Mouse (Mus musculus) neural tube, embryonic 14.5 days (tissue): ENCODE data around the gene Cks1b. TPM values are rescaled to one million over a fixed set of nuclear protein-coding genes. Genes with fewer than 3 reads are reported as not detected.

ENCODE experiments used
- ATAC-seq: fragments of 200-750 bp; cut with Nextera tagmentation; 2 replicates; pipeline ENCODE4 v1.8.0; 2017; ENCODE audit warnings: low read depth, mild to moderate bottlenecking, moderate TSS enrichment, moderate library complexity
- H3K27ac ChIP-seq: fragments of 300-500 bp; sonication (generic); 2 replicates; pipeline ENCODE4 v1.5.1; 2014; ENCODE audit warnings: low read depth, mild to moderate bottlenecking, control low read depth, low read length, moderate library complexity, mixed read lengths
- H3K27me3 ChIP-seq: fragments of 300-500 bp; sonication (generic); 2 replicates; pipeline ENCODE4 v1.6.1; 2014; ENCODE audit warnings: low read length; ENCODE audit not compliant: control insufficient read depth, insufficient read depth
- H3K36me3 ChIP-seq: fragments of 300-500 bp; sonication (generic); 2 replicates; pipeline ENCODE4 v1.6.1; 2014; ENCODE audit warnings: low read length, mixed read lengths; ENCODE audit not compliant: control insufficient read depth, insufficient read depth
- H3K4me1 ChIP-seq: fragments of 300-500 bp; sonication (generic); 2 replicates; pipeline ENCODE4 v1.6.1; 2014; ENCODE audit warnings: low read length; ENCODE audit not compliant: control insufficient read depth, insufficient read depth
- H3K4me2 ChIP-seq: fragments of 300-500 bp; sonication (generic); 2 replicates; pipeline ENCODE4 v1.6.1; 2014; ENCODE audit warnings: mild to moderate bottlenecking, low read depth, low read length, control low read depth
- H3K4me3 ChIP-seq: fragments of 300-500 bp; sonication (generic); 2 replicates; pipeline ENCODE4 v1.5.1; 2014; ENCODE audit warnings: low read depth, low read length, control low read depth, mixed read lengths
- H3K9ac ChIP-seq: fragments of 300-500 bp; sonication (generic); replicated peaks from 2 replicates; pipeline ENCODE4 v1.6.1; 2014; ENCODE audit warnings: low read depth, mild to moderate bottlenecking, control low read depth, low read length, mixed read lengths
- H3K9me3 ChIP-seq: fragments of 300-500 bp; sonication (generic); 2 replicates; pipeline ENCODE4 v1.6.1; 2016; ENCODE audit warnings: low read length; ENCODE audit not compliant: control insufficient read depth
- WGBS: fragments of 180-500 bp; shearing (Covaris S2); extraction: QIAGEN DNeasy Blood & Tissue Kit; methylation state at CpG from one replicate; pipeline ENCODE4 v1.1.7; 2014; 5-methylcytosine and 5-hydroxymethylcytosine counted together
- polyA plus RNA-seq: library from polyadenylated mRNA; unstranded; fragments of >200 nt; fragmentation: Nextera tagmentation; extraction: Ambion mirVana; gene quantifications from 2 replicates; pipeline ENCODE4 v1.2.1, GENCODE M21; 2014

Cks1b gene
- polyA plus RNA-seq, 1 experiment from 2014 or later: 72.0 TPM

GRCm38 (mm10) chr3:89420421-89420820, 2.2 kb upstream of the Cks1b start:
- Histone ChIP-seq H3K36me3 (0 out of 2 replicates have a peak, but pooled peaks cover 3% of the 10 kb centered on the region), H3K4me1 (peaks cover 23% of the 10 kb centered on the region), H3K4me3 (no peak overlapping the region), H3K27me3 (no peaks in the 10 kb centered on the region), H3K4me2 (peak overlapping the region; percentile 54), H3K9me3 (no peaks in the 10 kb centered on the region), H3K27ac (peak overlapping the region; percentile 52; the same call in 1 of the 2 replicates), H3K9ac (no peak overlapping the region)
- no peak for ATAC-seq
- 39% methylated on average over 2 of the region's 2 CpGs for WGBS

DNA sequence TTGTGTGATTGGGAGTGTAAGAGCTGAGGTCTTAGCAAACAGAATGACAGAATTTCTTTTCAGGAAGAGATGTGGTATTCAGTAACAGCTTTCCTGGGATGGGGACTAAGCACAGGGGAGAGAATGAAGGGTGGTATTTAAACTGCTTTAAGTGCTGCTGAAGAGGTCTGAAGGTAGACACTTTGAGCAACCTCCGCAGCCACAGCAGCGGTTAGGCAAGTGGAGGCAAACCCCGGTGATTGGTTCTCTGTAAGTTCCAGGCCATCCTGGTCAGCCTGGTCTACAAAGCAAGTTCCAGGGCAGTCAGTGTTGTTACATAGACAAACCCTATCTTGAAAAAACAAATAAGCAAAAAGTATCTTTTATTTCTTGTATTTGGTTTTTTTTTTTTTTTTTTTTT, 1.8 kb upstream of the Cks1b start:
- Histone ChIP-seq H3K9ac (peak overlapping the region; percentile 41; the same call in 1 of the 2 replicates), H3K27me3 (no peaks in the 10 kb centered on the region), H3K4me2 (peak overlapping the region; percentile 71), H3K27ac (peak overlapping the region; percentile 46; the same call in 1 of the 2 replicates), H3K9me3 (no peaks in the 10 kb centered on the region), H3K4me1 (peaks cover 23% of the 10 kb centered on the region), H3K36me3 (peaks cover 5% of the 10 kb centered on the region; the same call in 1 of the 2 replicates), H3K4me3 (peak overlapping the region; percentile 56; the same call in 1 of the 2 replicates)
- 18% methylated on average over 3 of the region's 3 CpGs for WGBS
- no peak for ATAC-seq

DNA sequence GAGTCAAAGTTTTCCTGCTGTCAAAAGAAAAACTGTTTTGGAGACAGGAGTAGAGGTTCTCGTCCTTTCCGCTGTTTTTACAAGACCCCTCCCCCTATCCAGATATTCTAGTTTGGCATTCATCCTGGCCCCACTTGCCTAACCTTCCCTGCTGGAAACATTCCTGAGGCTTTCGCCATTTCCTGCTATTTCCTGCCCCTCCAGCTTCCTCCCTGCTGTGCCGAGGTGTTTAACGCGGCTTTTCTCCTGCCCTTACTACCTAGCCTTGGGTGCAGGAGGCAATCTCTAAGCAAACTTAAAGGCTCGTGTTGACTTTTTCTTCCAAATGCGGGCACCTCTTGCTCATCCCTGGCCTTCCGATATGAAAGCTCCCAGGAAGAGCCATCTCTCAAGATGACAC, 1.4 kb upstream of the Cks1b start:
- peak overlapping the region; percentile 56 for H3K4me3 ChIP-seq
- H3K27ac ChIP-seq: peak overlapping the region; percentile 70
- H3K36me3 ChIP-seq: peaks cover 10% of the 10 kb centered on the region; the same call in 1 of the 2 replicates
- peak overlapping the region; percentile 71 for H3K4me2 ChIP-seq
- H3K9me3 ChIP-seq: no peaks in the 10 kb centered on the region
- ATAC-seq: no peak
- peak overlapping the region; percentile 41; the same call in 1 of the 2 replicates for H3K9ac ChIP-seq
- WGBS: 1% methylated on average over 9 of the region's 9 CpGs
- no peaks in the 10 kb centered on the region for H3K27me3 ChIP-seq
- H3K4me1 ChIP-seq: peaks cover 23% of the 10 kb centered on the region

DNA sequence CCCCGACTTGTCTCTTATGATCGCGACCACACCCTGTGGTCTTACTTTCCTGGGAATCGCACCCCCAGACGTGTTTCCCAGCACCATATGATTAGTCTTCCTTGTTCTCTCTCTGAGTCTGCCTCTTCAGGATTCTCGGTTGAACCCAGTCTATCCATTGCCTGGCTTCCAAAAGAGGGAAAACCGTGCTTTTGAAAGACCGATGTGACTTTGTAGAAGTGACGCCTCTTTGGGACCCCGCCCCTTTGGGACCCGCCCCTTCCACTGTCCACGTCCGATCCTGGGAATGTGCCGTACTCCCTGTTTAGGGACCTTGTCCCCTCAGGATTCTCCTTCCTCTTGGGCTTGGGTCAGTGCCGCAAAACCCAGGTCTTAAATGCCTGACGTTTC, 673 bp upstream of the Cks1b start:
- Histone ChIP-seq H3K4me1 (peaks cover 23% of the 10 kb centered on the region), H3K36me3 (peaks cover 10% of the 10 kb centered on the region; the same call in 1 of the 2 replicates), H3K27ac (peak overlapping the region; percentile 70), H3K4me2 (peak overlapping the region; percentile 71), H3K9ac (peak overlapping the region; percentile 41), H3K27me3 (no peaks in the 10 kb centered on the region), H3K4me3 (peak overlapping the region; percentile 56), H3K9me3 (no peaks in the 10 kb centered on the region)
- WGBS: 0% methylated on average over 16 of the region's 16 CpGs
- ATAC-seq: no peak

GRCm38 (mm10) chr3:89417840-89418169, 378 bp downstream of the Cks1b start:
- Histone ChIP-seq H3K27me3 (no peaks in the 10 kb centered on the region), H3K4me1 (peaks cover 23% of the 10 kb centered on the region), H3K36me3 (peaks cover 10% of the 10 kb centered on the region; the same call in 1 of the 2 replicates), H3K27ac (peak overlapping the region; percentile 52; the same call in 1 of the 2 replicates), H3K4me3 (peak overlapping the region; percentile 56), H3K9me3 (no peaks in the 10 kb centered on the region), H3K4me2 (peak overlapping the region; percentile 71), H3K9ac (peak overlapping the region; percentile 28; the same call in 1 of the 2 replicates)
- under 1% methylated on average over 20 of the region's 20 CpGs for WGBS
- ATAC-seq: peak; percentile 57

DNA sequence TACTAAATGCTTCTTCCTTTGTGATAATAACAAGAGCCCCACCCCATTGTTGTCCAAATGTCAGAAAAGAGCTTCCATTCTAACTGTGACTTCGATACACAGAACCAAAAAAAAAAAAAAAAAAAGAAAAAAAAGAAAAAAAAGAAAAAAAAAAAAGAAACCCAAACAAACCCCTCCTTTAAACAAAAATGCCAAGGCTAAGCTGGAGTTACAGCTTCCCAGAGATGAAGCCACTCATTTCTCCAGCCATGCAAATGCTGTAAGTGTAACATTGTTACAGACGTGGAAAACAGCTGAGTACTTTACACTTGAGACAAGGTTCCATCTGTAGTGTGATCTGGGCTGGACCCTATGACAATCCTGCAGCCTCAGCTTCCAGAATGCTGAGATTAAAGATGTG, 1.1 kb downstream of the Cks1b start:
- peaks cover 23% of the 10 kb centered on the region for H3K4me1 ChIP-seq
- peak overlapping the region; percentile 52; the same call in 1 of the 2 replicates for H3K27ac ChIP-seq

GRCm38 (mm10) chr3:89416158-89416557, 2.0 kb downstream of the Cks1b start:
- WGBS: 97% methylated on average over 8 of the region's 8 CpGs
- ATAC-seq: no peak
- Histone ChIP-seq H3K27me3 (no peaks in the 10 kb centered on the region), H3K4me2 (no peak overlapping the region), H3K9ac (no peak overlapping the region), H3K9me3 (no peaks in the 10 kb centered on the region), H3K36me3 (peaks cover 10% of the 10 kb centered on the region; the same call in 1 of the 2 replicates), H3K4me1 (peaks cover 17% of the 10 kb centered on the region), H3K27ac (no peak overlapping the region), H3K4me3 (no peak overlapping the region)

More for the DNA sequence above, 1.1 kb downstream of the Cks1b start:
- Histone ChIP-seq H3K9ac (peak overlapping the region; percentile 28; the same call in 1 of the 2 replicates), H3K4me2 (peak overlapping the region; percentile 71), H3K27me3 (no peaks in the 10 kb centered on the region), H3K36me3 (peaks cover 10% of the 10 kb centered on the region; the same call in 1 of the 2 replicates), H3K9me3 (no peaks in the 10 kb centered on the region), H3K4me3 (peak overlapping the region; percentile 56)
- no peak for ATAC-seq
- 30% methylated on average over 2 of the region's 2 CpGs for WGBS

GRCm38 (mm10) chr3:89411490-89412393, 6.4 kb downstream of the Cks1b start, which contains the start of gene Flad1:
Flad1 (minus strand) TSS chr3:89411870.
- WGBS: 6% methylated on average over 28 of the region's 28 CpGs
- Histone ChIP-seq H3K27ac (peak within 1 kb of the TSS; percentile 69), H3K9ac (peak within 1 kb of the TSS; percentile 52), H3K36me3 (peaks cover 12% of the 10 kb centered on the region; the same call in 1 of the 2 replicates), H3K27me3 (no peaks in the 10 kb centered on the region), H3K4me2 (peak within 1 kb of the TSS; percentile 86), H3K9me3 (no peaks in the 10 kb centered on the region), H3K4me3 (peak within 1 kb of the TSS; percentile 42), H3K4me1 (peaks cover 8% of the 10 kb centered on the region)
- ATAC-seq: peak; percentile 99

DNA sequence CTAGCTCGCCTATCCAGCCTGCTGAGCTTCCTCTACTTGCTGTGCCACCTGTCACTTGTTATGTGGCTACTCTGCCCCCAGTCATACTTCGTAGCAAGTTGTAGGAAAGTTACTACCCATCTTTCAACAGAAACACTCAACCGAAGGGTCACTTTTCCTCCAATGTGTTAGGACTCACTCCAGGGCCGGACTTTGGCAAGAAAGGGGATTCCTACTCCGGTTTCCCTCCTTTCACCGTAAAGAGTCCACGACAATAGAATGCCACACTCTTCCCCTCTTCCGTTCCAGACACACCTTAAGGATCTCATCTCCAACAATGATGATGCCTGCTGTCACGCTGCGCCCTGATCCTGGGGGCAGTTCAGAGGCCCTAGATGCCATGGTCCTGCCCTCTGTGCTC, 7.3 kb downstream of the Cks1b start:
- ATAC-seq: no peak
- peaks cover 6% of the 10 kb centered on the region for H3K4me1 ChIP-seq
- H3K9ac ChIP-seq: peak overlapping the region; percentile 52
- H3K27me3 ChIP-seq: no peaks in the 10 kb centered on the region
- H3K9me3 ChIP-seq: no peaks in the 10 kb centered on the region
- peaks cover 10% of the 10 kb centered on the region; the same call in 1 of the 2 replicates for H3K36me3 ChIP-seq
- H3K27ac ChIP-seq: peak overlapping the region; percentile 69; the same call in 1 of the 2 replicates
- H3K4me3 ChIP-seq: peak overlapping the region; percentile 42
- 73% methylated on average over 10 of the region's 10 CpGs for WGBS
- H3K4me2 ChIP-seq: peak overlapping the region; percentile 86
